Mouse (Mus musculus) small intestine, adult 2 months (tissue): Measurements from ENCODE around the gene Zfp664.

Experiments used
- CTCF ChIP-seq: fragments of 200-500 bp; IDR thresholded peaks from 2 replicates; pipeline ENCODE4 v1.5.1; 2012; ENCODE audit warnings: low read depth, mild to moderate bottlenecking, control low read depth, inconsistent platforms, low read length, moderate library complexity, mixed read lengths; ENCODE audit not compliant: insufficient replicate concordance, insufficient read length; ENCODE audit errors: extremely low read depth
- POLR2A ChIP-seq: fragments of 200-500 bp; IDR thresholded peaks from 2 replicates; pipeline ENCODE4 v1.6.1; 2012; ENCODE audit warnings: low read depth, mild to moderate bottlenecking, control low read depth, inconsistent platforms, low read length, moderate library complexity

DNA sequence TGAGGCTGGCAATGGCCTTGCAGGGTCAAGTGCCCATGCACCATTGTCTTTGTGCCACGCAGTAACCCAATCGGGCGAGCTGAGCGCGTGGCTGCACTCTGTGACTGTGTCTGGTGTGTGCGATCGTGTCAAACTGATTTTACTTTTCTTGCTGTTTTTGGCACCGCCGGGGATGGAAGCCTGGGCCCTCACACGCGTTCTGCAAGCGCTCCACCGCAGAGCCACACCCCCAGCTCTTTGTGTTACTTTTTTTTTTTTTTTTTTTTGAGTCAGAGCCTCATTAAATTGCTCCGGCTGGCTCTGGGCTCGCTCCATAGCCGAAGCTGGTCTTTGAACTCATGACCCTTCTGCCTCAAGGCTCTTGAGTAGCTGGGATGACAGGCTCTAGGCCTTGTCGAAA lies 88.8 kb downstream of the Zfp664 start:
- TF ChIP-seq POLR2A, result no peak
- no peak for TF ChIP-seq CTCF
